Mouse (Mus musculus) neutrophil, adult 83 days (primary cell): Measurements from ENCODE around the gene Smarcal1. TPM values are rescaled to one million over a fixed set of nuclear protein-coding genes. Genes with fewer than 3 reads are reported as not detected.

Experiments
- total RNA-seq, 2 experiments: library from RNA; stranded (reverse); gene quantifications; one replicate each; pipeline ENCODE4 v1.2.4; 2023

Gene Smarcal1
- 10 to 100 TPM; 26.8 to 27.0 TPM for total RNA-seq

DNA sequence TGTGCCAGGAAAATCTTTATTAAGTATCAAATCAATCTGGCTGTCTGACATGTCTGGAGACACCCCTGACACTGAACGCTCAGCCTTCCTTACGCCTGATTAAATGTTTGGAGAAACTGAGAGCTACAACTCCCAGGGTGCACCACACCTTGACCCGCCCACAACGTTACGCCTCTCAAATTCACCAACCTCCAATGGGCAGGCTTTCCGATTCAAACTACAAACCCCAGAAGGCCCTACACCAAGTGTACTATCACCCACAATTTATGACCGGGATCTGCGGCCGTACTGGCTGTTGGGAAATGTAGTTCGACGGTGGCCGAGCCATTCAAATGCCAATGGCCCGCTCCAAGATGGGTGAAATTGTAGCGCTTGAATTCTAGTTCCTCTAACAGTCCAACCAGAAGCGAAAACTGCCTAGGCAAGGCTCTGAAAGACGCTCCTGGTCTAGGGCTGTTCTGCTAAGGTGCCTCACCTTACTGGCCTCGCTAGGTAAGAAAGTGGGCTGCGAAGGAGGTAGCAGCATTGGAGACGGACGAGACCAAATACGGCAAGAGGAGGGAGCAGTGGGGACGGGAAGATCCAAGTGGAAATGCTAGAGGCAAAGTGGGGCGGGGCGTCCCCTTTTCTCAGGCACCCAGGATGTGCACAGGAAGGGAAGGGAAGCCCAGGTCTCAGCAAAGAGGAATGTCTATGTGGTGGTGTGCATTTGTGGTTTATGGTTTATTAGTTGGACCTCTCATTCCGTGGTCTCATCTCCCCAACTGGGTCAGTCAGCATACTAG lies at the start of gene Smarcal1:
Smarcal1 (plus strand) TSS at position 305 of the 785 bp plus-strand sequence.

GRCm38 (mm10) chr1:72536611-72537351 lies 46.3 kb upstream of the Smarcal1 start, which contains the start of gene March4:
Gene March4, minus strand, starts transcription at chr1:72536930.

Other genes with a start within 250 kb of the Smarcal1 start
- under 1 TPM; 0.11 to 0.13 TPM for gene March4, start 46.3 kb upstream of the Smarcal1 start, total RNA-seq
- not detected for gene Ankar, start 117.3 kb downstream of the Smarcal1 start, total RNA-seq
- gene Rpl37a, start 128.0 kb downstream of the Smarcal1 start, total RNA-seq = 100 to 1,000 TPM; 877 to 967 TPM
- gene Igfbp2, start 241.3 kb downstream of the Smarcal1 start, total RNA-seq = not detected